Mouse (Mus musculus) induced T-regulatory cell, adult 2 months (primary cell): ENCODE measurements around the gene Gm20737.
"Not testable (repeated sequence)": the region's sequence is repeated elsewhere in the genome, so short reads cannot be mapped to it uniquely, and the experiment has no call there.

Experiments used
- DNase-seq: peaks from one replicate; pipeline ENCODE4 v3.0.0-alpha.2; 2012; ENCODE audit warnings: low read depth

Gm20737 gene

GRCm38 (mm10) chrY:10535942-10536341 lies at the start of gene Gm20737:
Gene Gm20737 (minus strand): TSS chrY:10536042.
- not testable (repeated sequence) for DNase-seq

GRCm38 (mm10) chrY:10553153-10553552 lies 17.3 kb upstream of the Gm20737 start, which contains the start of gene Gm21775:
Gene Gm21775 (plus strand): TSS chrY:10553453.
- DNase-seq = not testable (repeated sequence)
